Mouse (Mus musculus): Measurements from ENCODE around the gene Ksr2. TPM values are rescaled to one million over a fixed set of nuclear protein-coding genes. Genes with fewer than 3 reads are reported as not detected.

The Ksr2 gene
- polyA plus RNA-seq, 1 experiment = 0.14 TPM

DNA sequence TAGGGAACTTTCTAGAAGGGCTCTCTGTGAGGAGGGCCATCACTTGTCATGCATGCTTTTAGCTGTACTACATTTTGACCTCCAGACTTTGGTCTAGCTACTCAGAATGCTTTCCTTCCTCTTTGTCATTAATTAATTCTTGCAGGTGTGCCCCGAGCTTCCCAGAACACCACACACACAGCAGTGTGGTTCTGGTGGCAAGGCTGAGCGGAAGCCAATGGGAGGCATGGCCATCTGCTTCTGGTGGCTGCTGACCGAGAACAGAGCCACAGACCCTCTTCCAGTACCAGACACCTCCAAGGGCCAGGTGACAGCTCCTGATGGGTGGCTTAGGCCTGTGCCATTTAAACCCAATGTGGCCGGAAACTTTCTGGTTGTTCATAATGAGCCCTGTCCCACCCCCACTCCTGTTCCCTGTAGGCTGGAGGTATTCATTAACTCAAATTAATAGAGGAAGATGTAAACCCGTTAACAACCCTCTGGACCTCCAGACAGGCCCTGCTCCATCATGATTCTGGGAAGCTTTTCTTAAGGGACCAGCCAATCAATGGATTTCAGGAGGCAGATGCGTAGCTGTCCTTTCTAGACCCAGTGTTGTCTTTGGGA is 155.5 kb downstream of the Ksr2 start:
- Histone ChIP-seq H3K36me3 (ENCODE audit: control insufficient read depth, insufficient read depth, low read length) (no peaks in the 10 kb centered on the region), H3K4me1 (ENCODE audit: control insufficient read depth, insufficient read depth, insufficient read length, low read length) (no peaks in the 10 kb centered on the region), H3K27me3 (ENCODE audit: control insufficient read depth, insufficient read depth, low read length) (no peaks in the 10 kb centered on the region), H3K4me3 (ENCODE audit: low read depth, low read length) (no peak overlapping the region), H3K27ac (ENCODE audit: insufficient read depth, low read depth, low read length) (no peak overlapping the region)
- WGBS = 61% methylated on average over 6 of the region's 6 CpGs
- no peak for TF ChIP-seq POLR2A (IDR thresholded peaks at IDR 0.05; ENCODE audit: low read depth, low read length)
- no peak for TF ChIP-seq CTCF (IDR thresholded peaks at IDR 0.05; ENCODE audit: extremely low read depth, insufficient read length, insufficient replicate concordance, low read depth, low read length)

- Histone ChIP-seq H3K4me1 (ENCODE audit: control insufficient read depth, insufficient read depth, insufficient read length, low read length) (no peaks in the 10 kb centered on the region), H3K36me3 (ENCODE audit: control insufficient read depth, insufficient read depth, low read length) (no peaks in the 10 kb centered on the region), H3K27ac (ENCODE audit: insufficient read depth, low read depth, low read length) (no peak overlapping the region), H3K27me3 (ENCODE audit: control insufficient read depth, insufficient read depth, low read length) (no peaks in the 10 kb centered on the region), H3K4me3 (ENCODE audit: low read depth, low read length) (no peak overlapping the region)
- 78% methylated on average over 14 of the region's 14 CpGs for WGBS
- no peak for TF ChIP-seq CTCF (IDR thresholded peaks at IDR 0.05; ENCODE audit: extremely low read depth, insufficient read length, insufficient replicate concordance, low read depth, low read length)
- TF ChIP-seq POLR2A (IDR thresholded peaks at IDR 0.05; ENCODE audit: low read depth, low read length) = no peak
Observed at GRCm38 (mm10) chr5:117572428-117572827, 158.6 kb downstream of the Ksr2 start.

DNA sequence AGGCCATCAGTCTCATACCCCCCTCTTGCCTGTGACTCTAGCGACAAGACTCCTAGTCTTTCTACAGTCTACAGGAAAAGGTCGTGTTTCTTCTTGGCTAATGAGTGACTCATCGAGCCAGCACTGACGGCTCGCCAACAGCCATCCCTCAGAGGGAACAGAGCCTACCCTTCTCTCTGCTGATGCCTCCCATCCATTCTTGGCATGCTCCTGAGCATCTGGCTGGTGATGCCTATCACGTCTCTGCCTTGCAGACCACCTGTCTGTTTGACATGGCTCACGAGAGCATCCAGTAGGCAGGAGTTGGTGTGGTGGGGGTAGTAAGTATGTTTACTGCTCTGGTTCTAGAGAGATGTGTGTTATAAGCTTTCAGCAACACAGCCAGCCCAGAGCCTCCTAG is 161.1 kb downstream of the Ksr2 start:
- 52% methylated on average over 7 of the region's 7 CpGs for WGBS
- Histone ChIP-seq H3K27me3 (ENCODE audit: control insufficient read depth, insufficient read depth, low read length) (no peaks in the 10 kb centered on the region), H3K36me3 (ENCODE audit: control insufficient read depth, insufficient read depth, low read length) (no peaks in the 10 kb centered on the region), H3K4me1 (ENCODE audit: control insufficient read depth, insufficient read depth, insufficient read length, low read length) (no peaks in the 10 kb centered on the region), H3K4me3 (ENCODE audit: low read depth, low read length) (no peak overlapping the region), H3K27ac (ENCODE audit: insufficient read depth, low read depth, low read length) (no peak overlapping the region)
- TF ChIP-seq POLR2A (IDR thresholded peaks at IDR 0.05; ENCODE audit: low read depth, low read length) = no peak
- TF ChIP-seq CTCF (IDR thresholded peaks at IDR 0.05; ENCODE audit: extremely low read depth, insufficient read length, insufficient replicate concordance, low read depth, low read length) = no peak

DNA sequence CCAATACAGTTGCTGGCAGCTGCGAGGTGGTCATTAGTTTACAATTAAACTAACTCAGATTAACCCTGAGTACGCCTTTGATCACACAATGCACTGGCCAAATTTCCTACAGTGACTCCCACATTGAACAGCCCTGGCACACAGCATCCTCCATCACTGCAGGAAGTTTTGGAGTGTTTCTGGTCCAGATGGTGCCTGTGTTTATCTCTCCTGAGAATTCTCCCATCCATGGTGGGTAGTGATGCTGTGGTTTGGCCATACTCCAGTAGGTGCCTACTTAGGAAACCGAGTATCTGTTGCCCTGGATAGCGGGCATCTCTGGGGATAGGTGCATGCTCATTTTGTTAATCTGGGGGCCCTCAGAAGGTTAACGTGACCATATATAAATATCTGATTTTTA is 163.8 kb downstream of the Ksr2 start:
- H3K4me1 ChIP-seq (ENCODE audit: control insufficient read depth, insufficient read depth, insufficient read length, low read length) = no peaks in the 10 kb centered on the region
- WGBS = 80% methylated on average over 5 of the region's 5 CpGs
- H3K27ac ChIP-seq (ENCODE audit: insufficient read depth, low read depth, low read length) = no peak overlapping the region
- no peaks in the 10 kb centered on the region for H3K36me3 ChIP-seq (ENCODE audit: control insufficient read depth, insufficient read depth, low read length)
- H3K4me3 ChIP-seq (ENCODE audit: low read depth, low read length) = no peak overlapping the region
- TF ChIP-seq CTCF (IDR thresholded peaks at IDR 0.05; ENCODE audit: extremely low read depth, insufficient read length, insufficient replicate concordance, low read depth, low read length) (no peak), POLR2A (IDR thresholded peaks at IDR 0.05; ENCODE audit: low read depth, low read length) (no peak)
- no peaks in the 10 kb centered on the region for H3K27me3 ChIP-seq (ENCODE audit: control insufficient read depth, insufficient read depth, low read length)

DNA sequence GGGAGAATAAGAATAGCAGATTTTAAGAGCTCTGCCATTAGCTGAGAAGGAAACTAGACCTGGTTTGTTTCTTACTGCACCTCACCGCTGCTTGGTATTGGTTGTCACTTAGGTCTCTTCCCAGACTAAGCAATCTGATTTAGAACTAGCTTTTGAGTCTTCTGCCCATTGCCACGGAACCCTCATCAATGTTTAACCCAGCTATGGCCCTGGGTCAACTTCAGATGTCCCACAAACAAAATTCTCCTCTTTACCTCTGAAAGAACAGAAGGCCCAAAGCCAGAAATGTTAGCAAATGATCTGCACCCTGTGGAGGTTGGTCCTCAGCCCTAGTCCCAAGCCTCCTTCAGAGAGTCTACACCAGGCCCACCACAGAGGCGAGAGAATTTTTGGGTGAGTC is 167.9 kb downstream of the Ksr2 start:
- H3K4me3 ChIP-seq (ENCODE audit: low read depth, low read length) = no peak overlapping the region
- no peak overlapping the region for H3K27ac ChIP-seq (ENCODE audit: insufficient read depth, low read depth, low read length)
- no peak for TF ChIP-seq CTCF (IDR thresholded peaks at IDR 0.05; ENCODE audit: extremely low read depth, insufficient read length, insufficient replicate concordance, low read depth, low read length)
- no peak for TF ChIP-seq POLR2A (IDR thresholded peaks at IDR 0.05; ENCODE audit: low read depth, low read length)
- no peaks in the 10 kb centered on the region for H3K4me1 ChIP-seq (ENCODE audit: control insufficient read depth, insufficient read depth, insufficient read length, low read length)
- 68% methylated on average over 3 of the region's 3 CpGs for WGBS
- no peaks in the 10 kb centered on the region for H3K27me3 ChIP-seq (ENCODE audit: control insufficient read depth, insufficient read depth, low read length)
- H3K36me3 ChIP-seq (ENCODE audit: control insufficient read depth, insufficient read depth, low read length) = no peaks in the 10 kb centered on the region

- 34% methylated on average over 1 of the region's 1 CpGs for WGBS
- H3K36me3 ChIP-seq (ENCODE audit: control insufficient read depth, insufficient read depth, low read length) = no peaks in the 10 kb centered on the region
- no peaks in the 10 kb centered on the region for H3K27me3 ChIP-seq (ENCODE audit: control insufficient read depth, insufficient read depth, low read length)
- no peak overlapping the region for H3K27ac ChIP-seq (ENCODE audit: insufficient read depth, low read depth, low read length)
- no peak overlapping the region for H3K4me3 ChIP-seq (ENCODE audit: low read depth, low read length)
- no peaks in the 10 kb centered on the region for H3K4me1 ChIP-seq (ENCODE audit: control insufficient read depth, insufficient read depth, insufficient read length, low read length)
- no peak for TF ChIP-seq POLR2A (IDR thresholded peaks at IDR 0.05; ENCODE audit: low read depth, low read length)
- TF ChIP-seq CTCF (IDR thresholded peaks at IDR 0.05; ENCODE audit: extremely low read depth, insufficient read length, insufficient replicate concordance, low read depth, low read length) = no peak
Observed at GRCm38 (mm10) chr5:117584428-117584827, 170.6 kb downstream of the Ksr2 start.

DNA sequence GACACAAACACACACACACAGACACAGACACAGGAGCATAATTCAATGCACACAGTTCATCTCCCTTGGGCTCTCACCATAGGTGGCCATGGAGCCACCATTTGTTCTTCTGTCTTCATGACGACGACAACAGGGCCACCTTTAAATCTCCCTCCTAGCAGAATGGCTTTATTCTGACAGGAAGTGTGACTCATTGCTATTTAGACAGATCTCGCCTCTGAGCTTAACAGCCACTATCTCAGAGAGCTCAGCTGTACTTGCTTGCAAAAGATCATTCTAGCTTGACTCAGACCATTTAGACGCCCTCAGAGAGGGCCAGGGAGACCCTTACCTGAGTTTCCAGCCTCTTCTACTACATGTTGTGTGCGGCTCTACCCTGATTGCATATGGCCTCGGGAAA is 175.5 kb downstream of the Ksr2 start:
- no peaks in the 10 kb centered on the region for H3K4me1 ChIP-seq (ENCODE audit: control insufficient read depth, insufficient read depth, insufficient read length, low read length)
- no peaks in the 10 kb centered on the region for H3K36me3 ChIP-seq (ENCODE audit: control insufficient read depth, insufficient read depth, low read length)
- no peak for TF ChIP-seq POLR2A (IDR thresholded peaks at IDR 0.05; ENCODE audit: low read depth, low read length)
- no peak for TF ChIP-seq CTCF (IDR thresholded peaks at IDR 0.05; ENCODE audit: extremely low read depth, insufficient read length, insufficient replicate concordance, low read depth, low read length)
- 41% methylated on average over 6 of the region's 6 CpGs for WGBS
- no peaks in the 10 kb centered on the region for H3K27me3 ChIP-seq (ENCODE audit: control insufficient read depth, insufficient read depth, low read length)
- no peak overlapping the region for H3K27ac ChIP-seq (ENCODE audit: insufficient read depth, low read depth, low read length)
- no peak overlapping the region for H3K4me3 ChIP-seq (ENCODE audit: low read depth, low read length)

All from small intestine, adult 2 months (tissue).